Mouse (Mus musculus): ENCODE measurements at regions not wholly inside any gene's neighbourhood (a gene's known extent, or its start where the extent isn't known, plus 50 kb on each side); places are given as distances from the start of the nearest gene placed in this dataset.
A peak's percentile ranks its signal among the peaks of the same experiment; 100 is the strongest.

DNA sequence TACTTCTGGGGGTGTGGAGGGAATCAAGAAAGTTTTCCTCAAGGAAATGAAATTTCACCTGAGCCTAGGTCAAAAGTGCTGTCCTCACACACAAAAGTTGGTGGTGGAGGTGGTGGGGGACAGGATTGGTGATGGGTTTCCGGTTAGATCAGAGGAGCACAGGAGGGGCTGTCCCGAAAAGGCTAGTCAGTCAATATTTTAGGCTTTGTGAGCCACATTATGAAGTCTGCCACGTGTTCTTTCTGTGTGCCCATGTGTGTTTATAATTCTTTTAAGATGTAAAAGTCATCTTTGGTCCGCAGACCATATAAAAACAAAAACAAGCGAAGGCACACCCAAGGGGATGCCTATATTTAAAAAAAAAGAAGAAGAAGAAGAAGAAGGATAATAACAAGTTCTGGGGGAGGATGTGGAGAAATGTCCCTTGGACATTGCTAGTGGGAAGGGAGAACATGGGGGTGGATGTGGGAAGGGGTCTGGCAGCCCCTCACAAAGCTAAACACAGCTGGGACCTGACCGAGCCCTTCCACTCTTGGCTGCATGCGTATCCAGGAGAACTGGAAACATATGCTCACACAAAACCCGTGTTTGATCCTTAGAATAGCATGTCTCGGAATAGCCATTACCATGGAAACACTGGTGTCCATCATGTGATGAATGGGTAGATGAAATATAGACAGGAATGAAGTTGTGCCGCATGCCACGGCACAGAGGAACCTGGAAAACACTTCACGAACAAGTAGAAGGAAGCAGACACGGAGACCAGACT, 98.7 kb upstream of the Slc45a1 start:
- Histone ChIP-seq H3K27me3 (replicated peaks; ENCODE audit: control insufficient read depth, insufficient read depth, low read length) (no peaks in the 10 kb centered on the region), H3K9me3 (ENCODE audit: control insufficient read depth, low read length) (no peaks in the 10 kb centered on the region), H3K4me3 (replicated peaks; ENCODE audit: low read length) (no peak overlapping the region), H3K27ac (ENCODE audit: low read length) (no peak overlapping the region), H3K9ac (replicated peaks; ENCODE audit: low read depth, low read length) (no peak overlapping the region), H3K36me3 (ENCODE audit: control insufficient read depth, insufficient read depth) (no peaks in the 10 kb centered on the region), H3K4me2 (ENCODE audit: low read length) (no peak overlapping the region), H3K4me1 (replicated peaks; ENCODE audit: control insufficient read depth, insufficient read depth, low read length) (no peaks in the 10 kb centered on the region)
- WGBS, result 82% methylated on average over 13 of the region's 13 CpGs
- ATAC-seq, result no peak

DNA sequence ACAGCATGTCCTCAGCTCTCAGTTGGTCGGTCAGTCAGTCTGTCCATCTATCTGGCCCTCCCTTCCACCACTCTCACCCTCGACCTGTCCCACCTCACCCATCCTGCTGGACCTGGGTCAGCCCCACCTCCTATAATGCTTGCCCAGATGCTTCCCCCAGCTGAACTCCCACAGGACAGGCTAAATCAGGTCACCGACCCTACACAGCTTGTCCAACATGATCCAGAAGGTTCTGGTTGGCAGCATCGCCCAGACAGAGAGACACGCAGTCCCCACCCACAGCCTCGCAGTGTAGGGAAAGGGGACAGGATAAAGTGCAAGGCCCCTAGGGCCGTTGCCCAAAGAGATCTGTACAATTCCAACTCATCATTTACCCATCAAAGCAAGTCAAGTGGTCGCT, 97.1 kb upstream of the Slc45a1 start:
- Histone ChIP-seq H3K4me2 (ENCODE audit: low read length) (no peak overlapping the region), H3K27ac (ENCODE audit: low read length) (no peak overlapping the region), H3K9ac (replicated peaks; ENCODE audit: low read depth, low read length) (no peak overlapping the region), H3K9me3 (ENCODE audit: control insufficient read depth, low read length) (no peaks in the 10 kb centered on the region), H3K36me3 (ENCODE audit: control insufficient read depth, insufficient read depth) (no peaks in the 10 kb centered on the region), H3K4me1 (replicated peaks; ENCODE audit: control insufficient read depth, insufficient read depth, low read length) (no peaks in the 10 kb centered on the region), H3K27me3 (replicated peaks; ENCODE audit: control insufficient read depth, insufficient read depth, low read length) (no peaks in the 10 kb centered on the region), H3K4me3 (replicated peaks; ENCODE audit: low read length) (no peak overlapping the region)
- 84% methylated on average over 8 of the region's 8 CpGs for WGBS
- ATAC-seq, result no peak

DNA sequence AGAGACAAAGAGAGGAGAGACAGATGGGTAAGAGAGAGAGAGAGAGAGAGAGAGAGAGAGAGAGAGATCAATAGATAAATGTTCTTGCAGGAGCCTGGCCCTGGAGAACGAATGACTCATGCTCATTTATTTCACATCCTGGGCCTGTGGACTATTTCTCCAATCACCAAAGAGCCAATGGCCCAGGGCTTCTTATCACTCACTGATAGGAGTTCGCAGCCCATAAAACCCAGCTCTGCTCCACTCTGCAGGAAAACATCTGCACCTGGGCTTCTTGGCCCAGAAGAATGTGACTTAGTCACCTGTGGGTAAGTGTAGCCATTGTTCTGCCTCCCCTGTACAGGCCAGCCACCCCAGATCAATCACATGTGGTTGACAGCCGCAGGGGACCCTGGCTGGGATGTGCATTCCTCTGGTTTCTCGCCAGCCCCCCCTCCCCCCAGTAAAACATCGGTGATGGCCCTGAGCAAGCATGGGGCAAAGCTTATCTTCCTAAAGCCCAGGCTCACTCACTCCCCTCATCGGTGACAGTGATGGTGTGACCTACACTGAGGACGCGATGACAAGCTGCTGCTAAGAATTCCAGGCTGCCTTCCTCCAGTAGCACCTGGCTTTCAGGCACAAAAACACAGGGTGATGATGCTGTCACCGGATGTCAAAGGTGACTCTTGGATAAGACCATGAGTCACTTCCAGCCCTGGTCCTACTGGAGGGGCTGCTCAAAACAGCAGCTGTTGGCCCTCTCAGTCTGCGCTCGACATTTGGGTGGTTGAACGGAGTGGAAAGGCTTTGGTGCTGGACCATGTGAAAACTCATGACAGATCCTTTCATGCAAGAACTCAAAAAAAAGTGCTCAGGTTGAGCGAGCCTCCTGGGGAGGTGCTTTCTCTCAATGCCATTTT, 96.4 kb upstream of the Slc45a1 start:
- 81% methylated on average over 13 of the region's 13 CpGs for WGBS
- H3K9me3 ChIP-seq (ENCODE audit: control insufficient read depth, low read length), result no peaks in the 10 kb centered on the region
- no peaks in the 10 kb centered on the region for H3K36me3 ChIP-seq (ENCODE audit: control insufficient read depth, insufficient read depth)

GRCm38 (mm10) chr4:150746430-150746923, 94.5 kb upstream of the Slc45a1 start:
- Histone ChIP-seq H3K27me3 (replicated peaks; ENCODE audit: control insufficient read depth, insufficient read depth, low read length) (no peaks in the 10 kb centered on the region), H3K36me3 (ENCODE audit: control insufficient read depth, insufficient read depth) (no peaks in the 10 kb centered on the region), H3K9ac (replicated peaks; ENCODE audit: low read depth, low read length) (no peak overlapping the region), H3K27ac (ENCODE audit: low read length) (no peak overlapping the region), H3K4me2 (ENCODE audit: low read length) (no peak overlapping the region), H3K4me1 (replicated peaks; ENCODE audit: control insufficient read depth, insufficient read depth, low read length) (no peaks in the 10 kb centered on the region), H3K4me3 (replicated peaks; ENCODE audit: low read length) (no peak overlapping the region), H3K9me3 (ENCODE audit: control insufficient read depth, low read length) (no peaks in the 10 kb centered on the region)
- 83% methylated on average over 13 of the region's 13 CpGs for WGBS
- ATAC-seq, result no peak

More for the DNA sequence above, 96.4 kb upstream of the Slc45a1 start:
- Histone ChIP-seq H3K4me1 (replicated peaks; ENCODE audit: control insufficient read depth, insufficient read depth, low read length) (no peaks in the 10 kb centered on the region), H3K4me2 (ENCODE audit: low read length) (no peak overlapping the region), H3K27ac (ENCODE audit: low read length) (no peak overlapping the region), H3K27me3 (replicated peaks; ENCODE audit: control insufficient read depth, insufficient read depth, low read length) (no peaks in the 10 kb centered on the region), H3K9ac (replicated peaks; ENCODE audit: low read depth, low read length) (no peak overlapping the region), H3K4me3 (replicated peaks; ENCODE audit: low read length) (no peak overlapping the region)
- ATAC-seq, result no peak

DNA sequence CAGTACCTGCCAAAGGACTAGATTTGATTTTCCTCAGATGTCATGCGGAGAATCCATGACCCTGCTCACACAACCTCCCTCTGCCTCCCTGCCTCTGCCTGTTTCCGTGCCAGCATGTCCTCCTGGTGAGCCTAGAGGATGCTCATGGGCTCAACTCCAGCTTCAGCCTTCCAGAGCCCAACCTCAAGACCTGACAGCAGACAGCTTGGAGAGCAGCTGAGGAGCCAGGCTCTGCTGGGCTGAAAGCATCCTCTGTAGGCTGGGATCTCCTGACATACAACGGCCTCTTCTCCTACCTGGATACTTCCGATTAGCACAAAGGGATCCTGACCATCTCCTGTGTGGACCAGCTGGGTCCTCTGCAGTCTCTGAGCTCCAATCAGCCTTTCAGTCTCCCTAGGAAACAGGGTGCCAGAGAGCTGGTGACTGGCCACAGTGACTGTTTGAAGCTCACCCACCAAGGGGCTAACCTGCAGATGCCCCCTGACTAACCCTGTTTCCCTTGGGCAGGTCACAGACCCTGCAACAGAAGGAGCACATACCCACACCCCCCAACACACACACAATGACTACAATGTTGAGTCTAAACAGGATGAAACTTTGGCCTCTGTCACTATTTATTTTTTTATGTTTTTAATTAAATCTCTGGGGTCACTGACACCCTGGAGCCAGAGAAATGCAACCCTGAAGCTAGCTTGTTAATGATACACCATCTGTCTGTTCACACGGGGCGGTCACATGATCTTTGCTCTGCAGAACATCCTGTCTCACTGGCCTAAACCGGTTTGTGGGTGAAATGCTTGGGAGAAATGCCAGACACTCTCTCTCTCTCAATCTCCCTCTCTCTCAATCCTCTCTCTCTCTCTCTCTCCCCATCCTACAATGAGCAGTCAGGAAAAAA, 93.8 kb upstream of the Slc45a1 start:
- Histone ChIP-seq H3K9me3 (ENCODE audit: control insufficient read depth, low read length) (no peaks in the 10 kb centered on the region), H3K36me3 (ENCODE audit: control insufficient read depth, insufficient read depth) (no peaks in the 10 kb centered on the region), H3K27ac (ENCODE audit: low read length) (no peak overlapping the region), H3K4me2 (ENCODE audit: low read length) (no peak overlapping the region), H3K9ac (replicated peaks; ENCODE audit: low read depth, low read length) (no peak overlapping the region), H3K4me3 (replicated peaks; ENCODE audit: low read length) (no peak overlapping the region), H3K4me1 (replicated peaks; ENCODE audit: control insufficient read depth, insufficient read depth, low read length) (no peaks in the 10 kb centered on the region), H3K27me3 (replicated peaks; ENCODE audit: control insufficient read depth, insufficient read depth, low read length) (no peaks in the 10 kb centered on the region)
- 69% methylated on average over 7 of the region's 7 CpGs for WGBS
- ATAC-seq, result no peak

DNA sequence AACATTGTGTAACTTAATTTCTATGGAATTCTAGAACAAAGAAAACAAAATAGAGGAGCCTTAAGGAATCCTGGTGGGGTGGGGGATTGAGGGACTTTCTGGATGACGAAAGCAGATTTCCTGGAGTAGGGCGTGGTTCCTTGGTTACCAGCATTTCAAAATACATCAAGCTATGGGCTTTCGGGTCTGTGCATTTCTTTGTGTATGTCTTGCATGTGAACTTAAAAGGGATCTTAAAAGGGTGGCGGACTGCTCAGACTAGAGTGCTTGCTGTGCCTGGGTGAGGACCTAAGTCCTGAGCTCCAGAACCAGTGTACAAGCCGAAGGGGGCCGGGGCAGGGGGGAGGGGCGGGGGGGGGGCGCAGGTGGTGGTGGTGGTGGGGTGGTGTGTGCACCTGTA, 91.5 kb upstream of the Slc45a1 start:
- no peak overlapping the region for H3K4me3 ChIP-seq (replicated peaks; ENCODE audit: low read length)
- 61% methylated on average over 5 of the region's 8 CpGs for whole genome bisulfite sequencing
- H3K36me3 ChIP-seq (ENCODE audit: control insufficient read depth, insufficient read depth), result no peaks in the 10 kb centered on the region
- H3K9ac ChIP-seq (replicated peaks; ENCODE audit: low read depth, low read length), result no peak overlapping the region
- no peak overlapping the region for H3K27ac ChIP-seq (ENCODE audit: low read length)
- no peaks in the 10 kb centered on the region for H3K27me3 ChIP-seq (replicated peaks; ENCODE audit: control insufficient read depth, insufficient read depth, low read length)
- no peaks in the 10 kb centered on the region for H3K9me3 ChIP-seq (ENCODE audit: control insufficient read depth, low read length)
- no peaks in the 10 kb centered on the region for H3K4me1 ChIP-seq (replicated peaks; ENCODE audit: control insufficient read depth, insufficient read depth, low read length)
- no peak overlapping the region; the same call in 1 of the 2 replicates for H3K4me2 ChIP-seq (ENCODE audit: low read length)
- ATAC-seq, result no peak

GRCm38 (mm10) chr4:150743103-150743502, 91.1 kb upstream of the Slc45a1 start:
- H3K27me3 ChIP-seq (replicated peaks; ENCODE audit: control insufficient read depth, insufficient read depth, low read length), result no peaks in the 10 kb centered on the region
- H3K9me3 ChIP-seq (ENCODE audit: control insufficient read depth, low read length), result no peaks in the 10 kb centered on the region
- H3K9ac ChIP-seq (replicated peaks; ENCODE audit: low read depth, low read length), result no peak overlapping the region
- H3K4me2 ChIP-seq (ENCODE audit: low read length), result no peak overlapping the region; the same call in 1 of the 2 replicates
- H3K4me1 ChIP-seq (replicated peaks; ENCODE audit: control insufficient read depth, insufficient read depth, low read length), result no peaks in the 10 kb centered on the region
- ATAC-seq, result peak; percentile 76
- H3K4me3 ChIP-seq (replicated peaks; ENCODE audit: low read length), result no peak overlapping the region
- no peak overlapping the region for H3K27ac ChIP-seq (ENCODE audit: low read length)
- WGBS, result 18% methylated on average over 6 of the region's 6 CpGs
- H3K36me3 ChIP-seq (ENCODE audit: control insufficient read depth, insufficient read depth), result no peaks in the 10 kb centered on the region

DNA sequence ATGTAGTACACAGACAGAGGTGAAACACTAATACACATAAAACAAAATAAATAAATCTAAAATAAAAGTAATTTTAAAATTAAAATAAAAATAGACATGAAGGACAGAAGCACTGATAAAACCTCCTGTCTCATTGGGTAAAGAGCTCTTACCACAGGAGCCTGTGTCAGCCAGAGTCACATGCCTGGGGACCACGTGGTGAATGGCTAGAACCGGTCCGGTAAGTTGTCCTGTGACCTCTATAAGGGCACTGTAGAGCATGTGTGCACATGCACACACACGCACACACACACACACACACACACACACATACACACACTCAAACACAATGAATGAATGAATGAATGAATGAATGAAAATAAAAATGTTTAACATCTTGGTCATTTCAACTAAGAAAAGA, 89.8 kb upstream of the Slc45a1 start:
- Histone ChIP-seq H3K27ac (ENCODE audit: low read length) (no peak overlapping the region), H3K9ac (replicated peaks; ENCODE audit: low read depth, low read length) (no peak overlapping the region), H3K4me3 (replicated peaks; ENCODE audit: low read length) (no peak overlapping the region), H3K9me3 (ENCODE audit: control insufficient read depth, low read length) (no peaks in the 10 kb centered on the region), H3K27me3 (replicated peaks; ENCODE audit: control insufficient read depth, insufficient read depth, low read length) (no peaks in the 10 kb centered on the region), H3K4me1 (replicated peaks; ENCODE audit: control insufficient read depth, insufficient read depth, low read length) (no peaks in the 10 kb centered on the region), H3K4me2 (ENCODE audit: low read length) (no peak overlapping the region), H3K36me3 (ENCODE audit: control insufficient read depth, insufficient read depth) (no peaks in the 10 kb centered on the region)
- no peak for ATAC-seq
- WGBS, result 98% methylated on average over 4 of the region's 4 CpGs

GRCm38 (mm10) chr4:150740167-150740566, 88.2 kb upstream of the Slc45a1 start:
- Histone ChIP-seq H3K27me3 (replicated peaks; ENCODE audit: control insufficient read depth, insufficient read depth, low read length) (no peaks in the 10 kb centered on the region), H3K4me3 (replicated peaks; ENCODE audit: low read length) (no peak overlapping the region), H3K36me3 (ENCODE audit: control insufficient read depth, insufficient read depth) (no peaks in the 10 kb centered on the region), H3K9ac (replicated peaks; ENCODE audit: low read depth, low read length) (no peak overlapping the region), H3K4me1 (replicated peaks; ENCODE audit: control insufficient read depth, insufficient read depth, low read length) (no peaks in the 10 kb centered on the region), H3K4me2 (ENCODE audit: low read length) (no peak overlapping the region), H3K9me3 (ENCODE audit: control insufficient read depth, low read length) (no peaks in the 10 kb centered on the region), H3K27ac (ENCODE audit: low read length) (no peak overlapping the region)
- WGBS, result 81% methylated on average over 8 of the region's 8 CpGs
- ATAC-seq, result no peak
